Mouse (Mus musculus) lung, postnatal 10 days (tissue): ENCODE data around the gene Myh10.

Experiments used
- DNase-seq: peaks from one replicate; pipeline ENCODE4 v3.0.0; 2021

Gene Myh10

GRCm38 (mm10) chr11:68748121-68748520 lies 56.8 kb downstream of the Myh10 start:
- no peak for DNase-seq

- DNase-seq: no peak
Measured at GRCm38 (mm10) chr11:68750206-68750605, 58.8 kb downstream of the Myh10 start.

- peak; percentile 23 for DNase-seq
Measured at GRCm38 (mm10) chr11:68750938-68751337, 59.6 kb downstream of the Myh10 start.

- no peak for DNase-seq
Measured at GRCm38 (mm10) chr11:68754283-68754682, 62.9 kb downstream of the Myh10 start.

GRCm38 (mm10) chr11:68756456-68757348 lies 65.3 kb downstream of the Myh10 start:
- DNase-seq: no peak

GRCm38 (mm10) chr11:68759691-68760090 lies 68.3 kb downstream of the Myh10 start:
- no peak for DNase-seq

- DNase-seq: no peak
Measured at GRCm38 (mm10) chr11:68761155-68761554, 69.8 kb downstream of the Myh10 start.

- no peak for DNase-seq
Measured at GRCm38 (mm10) chr11:68761664-68762063, 70.3 kb downstream of the Myh10 start.

- no peak for DNase-seq
Measured at GRCm38 (mm10) chr11:68764622-68765021, 73.3 kb downstream of the Myh10 start.

GRCm38 (mm10) chr11:68767762-68768542 lies 76.6 kb downstream of the Myh10 start:
- DNase-seq: no peak

GRCm38 (mm10) chr11:68769770-68770510 lies 78.6 kb downstream of the Myh10 start:
- DNase-seq: peak; percentile 13

- DNase-seq: peak; percentile 18
Measured at GRCm38 (mm10) chr11:68776147-68776655, 84.8 kb downstream of the Myh10 start.

GRCm38 (mm10) chr11:68777933-68778332 lies 86.6 kb downstream of the Myh10 start:
- DNase-seq: no peak

- DNase-seq: no peak
Measured at GRCm38 (mm10) chr11:68778855-68779254, 87.5 kb downstream of the Myh10 start.

GRCm38 (mm10) chr11:68779735-68780465 lies 88.5 kb downstream of the Myh10 start:
- no peak for DNase-seq

- DNase-seq: no peak
Measured at GRCm38 (mm10) chr11:68780466-68781114, 89.2 kb downstream of the Myh10 start.

GRCm38 (mm10) chr11:68782336-68782735 lies 91.0 kb downstream of the Myh10 start:
- no peak for DNase-seq

- no peak for DNase-seq
Measured at GRCm38 (mm10) chr11:68785813-68786212, 94.5 kb downstream of the Myh10 start.

- DNase-seq: no peak
Measured at GRCm38 (mm10) chr11:68787222-68787621, 95.9 kb downstream of the Myh10 start.

- no peak for DNase-seq
Measured at GRCm38 (mm10) chr11:68790720-68791119, 99.4 kb downstream of the Myh10 start.

GRCm38 (mm10) chr11:68791794-68792193 lies 100.4 kb downstream of the Myh10 start:
- no peak for DNase-seq

GRCm38 (mm10) chr11:68798258-68798657 lies 106.9 kb downstream of the Myh10 start:
- DNase-seq: no peak
